Mouse (Mus musculus) neural tube, embryonic 15.5 days (tissue): ENCODE results near the gene Fbxo11. TPM values are rescaled to one million over a fixed set of nuclear protein-coding genes. Genes with fewer than 3 reads are reported as not detected.

Experiments used
- ATAC-seq: fragments of 200-750 bp; cut with Nextera tagmentation; 2 replicates; pipeline ENCODE4 v1.8.0; 2017; ENCODE audit warnings: mild to moderate bottlenecking, moderate TSS enrichment, moderate library complexity; ENCODE audit not compliant: low FRiP score
- H3K27ac ChIP-seq: fragments of 300-500 bp; sonication (generic); replicated peaks from 2 replicates; pipeline ENCODE4 v1.5.1; 2015; ENCODE audit warnings: mild to moderate bottlenecking, inconsistent platforms
- H3K27me3 ChIP-seq: fragments of 300-500 bp; sonication (generic); replicated peaks from 2 replicates; pipeline ENCODE4 v1.6.1; 2015; ENCODE audit warnings: inconsistent platforms
- H3K36me3 ChIP-seq: fragments of 300-500 bp; sonication (generic); 2 replicates; pipeline ENCODE4 v1.6.1; 2015; ENCODE audit warnings: inconsistent platforms
- H3K4me1 ChIP-seq: fragments of 300-500 bp; sonication (generic); 2 replicates; pipeline ENCODE4 v1.6.1; 2015; ENCODE audit warnings: inconsistent platforms
- H3K4me2 ChIP-seq: fragments of 300-500 bp; sonication (generic); 2 replicates; pipeline ENCODE4 v1.6.1; 2015; ENCODE audit warnings: inconsistent platforms, mild to moderate bottlenecking, moderate library complexity
- H3K4me3 ChIP-seq: fragments of 300-500 bp; sonication (generic); replicated peaks from 2 replicates; pipeline ENCODE4 v1.5.1; 2015; ENCODE audit warnings: mild to moderate bottlenecking, inconsistent platforms
- H3K9ac ChIP-seq: fragments of 300-500 bp; sonication (generic); replicated peaks from 2 replicates; pipeline ENCODE4 v1.6.1; 2015; ENCODE audit warnings: mild to moderate bottlenecking, inconsistent platforms
- H3K9me3 ChIP-seq: fragments of 300-500 bp; sonication (generic); replicated peaks from 2 replicates; pipeline ENCODE4 v1.6.1; 2016; ENCODE audit warnings: inconsistent platforms
- WGBS: fragments of 180-500 bp; shearing (Covaris S2); methylation state at CpG from one replicate; pipeline ENCODE4 v1.1.7; 2015; ENCODE audit warnings: mixed read lengths; 5-methylcytosine and 5-hydroxymethylcytosine counted together
- polyA plus RNA-seq: library from polyadenylated mRNA; unstranded; fragments of >200 nt; fragmentation: Nextera tagmentation; extraction: Ambion mirVana; gene quantifications from 2 replicates; pipeline ENCODE4 v1.2.1, GENCODE M21; 2015

Gene Fbxo11
- polyA plus RNA-seq, 1 experiment from 2014 or later, result 28.4 TPM

DNA sequence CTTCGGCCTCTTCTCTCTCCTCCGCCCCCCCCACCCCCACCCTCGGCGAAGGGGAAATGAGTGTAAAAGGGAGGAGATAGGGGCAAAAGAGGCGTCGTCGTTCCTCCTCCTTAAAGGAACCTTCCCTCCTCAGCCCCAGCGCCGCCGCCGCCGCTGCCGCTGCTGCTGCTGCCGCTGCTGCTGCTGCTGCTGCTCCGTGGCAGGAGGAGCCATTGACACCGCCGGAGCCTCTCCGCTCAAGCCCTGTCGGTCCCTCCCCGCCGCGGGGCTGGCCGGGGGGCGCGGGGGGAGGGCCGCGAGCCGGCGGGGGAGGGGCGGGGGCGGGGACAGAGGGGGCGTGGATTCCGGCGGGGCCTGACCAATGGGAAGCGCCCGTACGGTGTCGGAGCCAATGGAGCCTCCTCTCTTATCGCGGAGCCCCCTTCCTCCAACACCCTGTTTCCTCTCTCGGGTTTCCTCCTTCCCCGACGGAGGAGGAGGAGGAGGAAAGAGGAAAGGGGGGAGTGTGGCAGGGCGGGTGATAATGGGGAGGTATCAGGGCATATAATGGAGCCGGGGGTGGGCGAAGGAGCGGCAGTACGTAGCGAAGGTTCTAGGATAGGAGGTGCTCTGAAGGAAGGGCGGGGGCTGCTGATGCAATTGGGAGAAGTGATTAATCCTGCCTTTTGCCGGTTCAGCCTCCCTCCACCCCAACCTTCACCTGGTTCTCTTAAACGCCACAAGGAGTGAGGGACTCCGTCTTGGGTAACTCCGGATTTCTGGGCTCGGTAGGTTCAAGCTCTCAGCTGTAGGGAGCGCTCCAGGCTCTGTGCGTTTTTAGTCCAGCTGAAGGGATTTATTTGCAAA, 933 bp upstream of the Fbxo11 start:
- ATAC-seq, result peak; percentile 96
- H3K9me3 ChIP-seq, result no peaks in the 10 kb centered on the region
- H3K27ac ChIP-seq, result peak overlapping the region; percentile 100
- H3K27me3 ChIP-seq, result no peaks in the 10 kb centered on the region
- no peaks in the 10 kb centered on the region for H3K36me3 ChIP-seq
- peaks cover 18% of the 10 kb centered on the region for H3K4me1 ChIP-seq
- H3K9ac ChIP-seq, result peak overlapping the region; percentile 97
- peak overlapping the region; percentile 57 for H3K4me2 ChIP-seq
- peak overlapping the region; percentile 98 for H3K4me3 ChIP-seq
- under 1% methylated on average over 26 of the region's 57 CpGs for WGBS

DNA sequence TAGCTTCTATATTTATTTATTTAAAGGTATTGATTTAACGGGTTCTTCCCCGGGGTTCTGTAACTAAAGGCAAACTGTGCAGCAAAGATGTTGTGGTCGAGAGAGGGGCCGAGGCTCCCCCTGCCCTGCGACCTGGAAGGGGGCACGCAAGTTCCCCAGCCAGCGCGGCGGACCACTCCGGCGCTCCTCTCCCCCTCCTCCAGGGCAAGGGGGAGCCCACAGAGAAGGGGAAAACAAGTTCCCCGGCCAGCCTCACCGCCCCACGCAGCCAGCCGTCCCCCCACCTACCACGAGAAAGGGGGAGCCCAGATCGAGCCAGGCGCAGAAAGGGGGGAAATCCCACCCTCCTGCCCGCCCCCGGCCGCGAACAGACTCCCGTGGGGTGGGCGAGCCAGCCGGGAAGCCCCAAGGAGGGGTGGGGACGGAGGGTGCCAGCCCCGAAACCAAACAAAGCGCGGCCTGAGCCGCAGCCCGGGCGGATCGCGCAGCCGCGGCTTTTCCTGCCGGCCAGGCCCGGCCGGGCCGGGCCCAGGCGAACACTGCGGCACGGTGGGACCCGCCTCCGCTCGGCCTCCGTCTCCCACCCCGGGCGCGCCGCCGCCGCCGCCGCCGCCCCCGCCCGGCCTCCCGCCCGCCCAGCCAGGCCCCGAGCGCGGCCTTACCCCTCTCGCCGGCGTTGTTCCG, 602 bp downstream of the Fbxo11 start:
- ATAC-seq, result peak; percentile 19; the same call in 1 of the 2 replicates

GRCm38 (mm10) chr17:88063980-88064346, 1.1 kb downstream of the Fbxo11 start:
- Histone ChIP-seq H3K27ac (peak overlapping the region; percentile 100), H3K4me1 (peaks cover 24% of the 10 kb centered on the region), H3K9ac (peak overlapping the region; percentile 97), H3K4me2 (peak overlapping the region; percentile 61), H3K4me3 (peak overlapping the region; percentile 98), H3K9me3 (no peaks in the 10 kb centered on the region), H3K36me3 (no peaks in the 10 kb centered on the region), H3K27me3 (no peaks in the 10 kb centered on the region)
- WGBS, result under 1% methylated on average over 23 of the region's 23 CpGs
- peak; percentile 7; the same call in 1 of the 2 replicates for ATAC-seq

More for the DNA sequence above, 602 bp downstream of the Fbxo11 start:
- no peaks in the 10 kb centered on the region for H3K9me3 ChIP-seq
- no peaks in the 10 kb centered on the region for H3K36me3 ChIP-seq
- H3K4me1 ChIP-seq, result peaks cover 21% of the 10 kb centered on the region
- peak overlapping the region; percentile 100 for H3K27ac ChIP-seq
- H3K4me2 ChIP-seq, result peak overlapping the region; percentile 61
- H3K4me3 ChIP-seq, result peak overlapping the region; percentile 98
- WGBS, result under 1% methylated on average over 48 of the region's 67 CpGs
- peak overlapping the region; percentile 97 for H3K9ac ChIP-seq
- no peaks in the 10 kb centered on the region for H3K27me3 ChIP-seq

- WGBS, result 23% methylated on average over 8 of the region's 8 CpGs
- no peak overlapping the region for H3K27ac ChIP-seq
- H3K4me3 ChIP-seq, result peak overlapping the region; percentile 98
- peak overlapping the region; percentile 29 for H3K9ac ChIP-seq
- no peaks in the 10 kb centered on the region for H3K9me3 ChIP-seq
- no peaks in the 10 kb centered on the region for H3K27me3 ChIP-seq
- ATAC-seq, result no peak
- no peaks in the 10 kb centered on the region for H3K36me3 ChIP-seq
- H3K4me2 ChIP-seq, result peak overlapping the region; percentile 61
- H3K4me1 ChIP-seq, result peaks cover 29% of the 10 kb centered on the region
Observed at GRCm38 (mm10) chr17:88062860-88063580, 2.1 kb downstream of the Fbxo11 start.

DNA sequence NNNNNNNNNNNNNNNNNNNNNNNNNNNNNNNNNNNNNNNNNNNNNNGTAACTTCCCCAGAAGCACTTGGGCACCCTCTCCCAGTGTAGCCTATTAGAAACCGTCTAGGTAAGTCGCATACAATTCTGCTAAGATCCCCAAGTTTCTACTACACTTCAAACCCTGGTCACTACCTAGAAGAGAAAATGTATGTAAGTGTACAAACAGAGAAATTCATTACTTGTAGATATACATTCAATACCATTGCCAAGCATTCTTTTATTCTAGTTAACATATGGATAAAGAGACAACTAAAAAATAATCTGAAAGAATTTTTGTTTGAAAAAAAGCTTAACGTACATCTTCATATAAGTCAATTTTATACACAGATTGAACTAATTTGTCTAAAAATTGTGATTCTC, 3.1 kb downstream of the Fbxo11 start:
- no peak overlapping the region for H3K4me2 ChIP-seq
- WGBS, result 78% methylated on average over 3 of the region's 3 CpGs
- H3K27ac ChIP-seq, result no peak overlapping the region
- no peaks in the 10 kb centered on the region for H3K9me3 ChIP-seq
- no peak for ATAC-seq
- no peak overlapping the region for H3K4me3 ChIP-seq
- no peak overlapping the region for H3K9ac ChIP-seq
- peaks cover 28% of the 10 kb centered on the region for H3K4me1 ChIP-seq
- no peaks in the 10 kb centered on the region for H3K27me3 ChIP-seq
- no peaks in the 10 kb centered on the region for H3K36me3 ChIP-seq

- Histone ChIP-seq H3K4me3 (no peak overlapping the region), H3K27me3 (no peaks in the 10 kb centered on the region), H3K9ac (no peak overlapping the region), H3K4me1 (peaks cover 29% of the 10 kb centered on the region), H3K27ac (no peak overlapping the region), H3K36me3 (no peaks in the 10 kb centered on the region), H3K4me2 (no peak overlapping the region), H3K9me3 (no peaks in the 10 kb centered on the region)
- WGBS, result 58% methylated on average over 2 of the region's 2 CpGs
- no peak for ATAC-seq
Observed at GRCm38 (mm10) chr17:88058280-88058679, 6.8 kb downstream of the Fbxo11 start.

GRCm38 (mm10) chr17:88057846-88058245, 7.2 kb downstream of the Fbxo11 start:
- no peak for ATAC-seq
- H3K9me3 ChIP-seq, result no peaks in the 10 kb centered on the region
- peaks cover 24% of the 10 kb centered on the region for H3K4me1 ChIP-seq
- no peak overlapping the region for H3K9ac ChIP-seq
- no peaks in the 10 kb centered on the region for H3K27me3 ChIP-seq
- H3K27ac ChIP-seq, result no peak overlapping the region
- no peak overlapping the region for H3K4me3 ChIP-seq
- H3K4me2 ChIP-seq, result no peak overlapping the region
- no peaks in the 10 kb centered on the region for H3K36me3 ChIP-seq
- WGBS, result 90% methylated on average over 1 of the region's 1 CpGs

DNA sequence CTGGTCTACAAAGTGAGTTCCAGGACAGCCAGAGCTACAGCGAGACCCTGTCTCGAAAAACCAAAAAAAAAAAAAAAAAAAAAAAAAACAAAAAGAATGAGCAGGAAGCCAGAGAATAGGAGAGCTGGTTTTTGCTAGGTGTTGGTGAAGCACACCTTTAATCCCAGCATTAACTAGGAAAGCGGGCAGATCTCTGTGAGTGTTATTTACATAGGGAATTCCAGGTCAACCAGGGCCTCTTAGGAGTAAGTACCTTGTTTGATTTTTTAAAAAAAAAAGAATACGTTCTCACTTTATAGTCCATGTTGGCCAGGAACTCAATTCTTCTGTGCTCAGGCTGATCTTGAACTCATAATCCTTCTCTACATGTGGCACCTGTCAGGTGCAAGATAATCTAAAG, 13.4 kb downstream of the Fbxo11 start:
- WGBS, result 96% methylated on average over 4 of the region's 4 CpGs
- Histone ChIP-seq H3K4me1 (peaks cover 13% of the 10 kb centered on the region; the same call in 1 of the 2 replicates), H3K27ac (no peak overlapping the region), H3K4me2 (no peak overlapping the region), H3K9me3 (no peaks in the 10 kb centered on the region), H3K4me3 (no peak overlapping the region), H3K9ac (no peak overlapping the region), H3K27me3 (no peaks in the 10 kb centered on the region), H3K36me3 (no peaks in the 10 kb centered on the region)
- ATAC-seq, result no peak

GRCm38 (mm10) chr17:88050892-88051291, 14.2 kb downstream of the Fbxo11 start:
- Histone ChIP-seq H3K4me3 (no peak overlapping the region), H3K4me2 (no peak overlapping the region), H3K4me1 (peaks cover 10% of the 10 kb centered on the region; the same call in 1 of the 2 replicates), H3K9me3 (no peaks in the 10 kb centered on the region), H3K27me3 (no peaks in the 10 kb centered on the region), H3K27ac (no peak overlapping the region), H3K36me3 (no peaks in the 10 kb centered on the region), H3K9ac (no peak overlapping the region)
- WGBS, result 94% methylated on average over 1 of the region's 1 CpGs
- ATAC-seq, result no peak

DNA sequence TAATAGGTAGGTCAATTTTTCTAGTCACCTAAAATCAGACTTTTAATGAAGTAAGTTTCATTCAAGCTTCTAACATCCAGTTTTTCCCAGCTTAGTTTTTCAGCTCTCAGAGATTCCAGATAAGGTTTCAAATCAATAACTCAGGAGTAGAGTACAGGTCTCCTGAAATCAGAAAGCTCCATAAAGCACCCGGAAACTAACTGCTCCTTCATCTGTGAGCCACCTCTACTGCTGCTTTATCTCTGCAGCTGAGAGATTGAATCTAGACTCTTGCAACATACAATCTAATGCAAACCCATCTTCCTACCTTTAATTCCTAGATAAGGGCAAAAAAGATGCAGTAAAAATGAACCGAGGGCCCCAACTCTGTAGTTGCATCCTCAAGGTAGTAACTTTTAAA, 14.8 kb downstream of the Fbxo11 start:
- no peak overlapping the region for H3K9ac ChIP-seq
- H3K27me3 ChIP-seq, result no peaks in the 10 kb centered on the region
- H3K4me3 ChIP-seq, result no peak overlapping the region
- H3K4me1 ChIP-seq, result peaks cover 13% of the 10 kb centered on the region
- no peaks in the 10 kb centered on the region for H3K9me3 ChIP-seq
- no peak overlapping the region for H3K4me2 ChIP-seq
- H3K36me3 ChIP-seq, result no peaks in the 10 kb centered on the region
- H3K27ac ChIP-seq, result no peak overlapping the region
- 87% methylated on average over 2 of the region's 2 CpGs for WGBS
- ATAC-seq, result no peak
